Mouse (Mus musculus): ENCODE results near the gene Atp2c2.

The Atp2c2 gene

GRCm38 (mm10) chr8:119743291-119744026 is 43.6 kb downstream of the Atp2c2 start:
- peak; percentile 65 for DNase-seq

- no peak for DNase-seq
Measured at GRCm38 (mm10) chr8:119744604-119745003, 44.8 kb downstream of the Atp2c2 start.

- DNase-seq, result no peak
Measured at GRCm38 (mm10) chr8:119755238-119756146, 55.7 kb downstream of the Atp2c2 start.

- no peak for DNase-seq
Measured at GRCm38 (mm10) chr8:119756147-119756461, 56.3 kb downstream of the Atp2c2 start.

GRCm38 (mm10) chr8:119756538-119756937 is 56.7 kb downstream of the Atp2c2 start:
- no peak for DNase-seq

GRCm38 (mm10) chr8:119761692-119762091 is 61.9 kb downstream of the Atp2c2 start:
- no peak for DNase-seq

- DNase-seq, result no peak
Measured at GRCm38 (mm10) chr8:119762226-119763220, 62.7 kb downstream of the Atp2c2 start.

GRCm38 (mm10) chr8:119765311-119765710 is 65.5 kb downstream of the Atp2c2 start:
- DNase-seq, result no peak

GRCm38 (mm10) chr8:119765761-119766444 is 66.1 kb downstream of the Atp2c2 start:
- no peak for DNase-seq

- no peak for DNase-seq
Measured at GRCm38 (mm10) chr8:119776668-119777245, 76.9 kb downstream of the Atp2c2 start.

- peak; percentile 46 for DNase-seq
Measured at GRCm38 (mm10) chr8:119777765-119778164, 78.0 kb downstream of the Atp2c2 start.

- DNase-seq, result peak; percentile 99
Measured at GRCm38 (mm10) chr8:119778263-119778662, 78.5 kb downstream of the Atp2c2 start, which contains the start of gene Tldc1. TSS of gene Tldc1 (minus strand) at chr8:119778416.

- DNase-seq, result peak; percentile 74
Measured at GRCm38 (mm10) chr8:119779013-119779737, 79.4 kb downstream of the Atp2c2 start.

- no peak for DNase-seq
Measured at GRCm38 (mm10) chr8:119780402-119781049, 80.7 kb downstream of the Atp2c2 start.

- no peak for DNase-seq
Measured at GRCm38 (mm10) chr8:119781086-119781840, 81.5 kb downstream of the Atp2c2 start.

GRCm38 (mm10) chr8:119782715-119783114 is 82.9 kb downstream of the Atp2c2 start:
- peak; percentile 91 for DNase-seq

- DNase-seq, result no peak
Measured at GRCm38 (mm10) chr8:119783579-119783978, 83.8 kb downstream of the Atp2c2 start.

- no peak for DNase-seq
Measured at GRCm38 (mm10) chr8:119784141-119784574, 84.3 kb downstream of the Atp2c2 start.

GRCm38 (mm10) chr8:119784676-119785075 is 84.9 kb downstream of the Atp2c2 start:
- no peak for DNase-seq

Data from right cerebral cortex, postnatal 4 days (tissue).